10 mouse cellular contexts compared by ENCODE assay signal in genomic region chr5:150485198-150485597, GRCm38 (mm10). TPM values are rescaled to one million over a fixed set of nuclear protein-coding genes. Genes with fewer than 3 reads are reported as not detected.
DNase-seq lines count a peak whose midpoint lies in the region; ATAC-seq lines count a peak whose summit lies in the region.
"Had no signal": no experiment of that assay in that cellular context is flagged by ENCODE, and none has a peak within 500 bp of the region (broad histone marks: within the 10 kb centered on the region; RNA-seq: fewer than 3 reads in every experiment).

No protein-coding gene starts in this region.

- DNase-seq in adrenal gland, postnatal 14 days = peak; percentile 41
- no peak for DNase-seq in adrenal gland, postnatal 25 days
- peak; percentile 21 for DNase-seq in thymus, postnatal 0 days (ENCODE audit: low spot score)
- no peak for DNase-seq in thymus, postnatal 36 days
- DNase-seq in right cerebral cortex, postnatal 10 days (ENCODE audit: low spot score in 2 of 2) = no peak
- no peak for DNase-seq in ovary, postnatal 10 days (ENCODE audit: low spot score)

- ATAC-seq in hematopoietic stem cell, adult 5-6 weeks (replicated peaks in 1 of 2; ENCODE audit: insufficient read depth in 1 of 2, low FRiP score in 2 of 2, low TSS enrichment in 1 of 2, low read depth in 1 of 2, poor library complexity in 2 of 2, severe bottlenecking in 2 of 2) = peak; percentile 69 to 71; a peak in 2 of 4 replicates
- peak; percentile 93 for ATAC-seq in megakaryocyte-erythroid progenitor cell, adult 5-6 weeks (replicated peaks; ENCODE audit: low FRiP score, low TSS enrichment, poor library complexity, severe bottlenecking)

RNA-seq across cellular contexts. Expression of gene Zar1l, which starts 32.8 kb away (rescaled TPM):
- not detected in 2 replicates for total RNA-seq in adrenal gland, postnatal 14 days (2021)
- total RNA-seq in adrenal gland, postnatal 25 days (2021) = not detected in 2 replicates
- not detected in 2 replicates for polyA plus RNA-seq in thymus, postnatal 0 days (2015; fragmentation: Nextera tagmentation; extraction: Ambion mirVana)
- total RNA-seq in hematopoietic stem cell, adult 5-6 weeks (2017) = not detected in 2 replicates
- not detected in 2 replicates for total RNA-seq in megakaryocyte-erythroid progenitor cell, adult 5-6 weeks (2014; fragmentation: Nextera tagmentation)
- total RNA-seq in megakaryocyte-erythroid progenitor cell, adult 5-6 weeks (2017) = not detected in 2 replicates
- total RNA-seq: gastrocnemius, postnatal 4 days had no signal
- polyA plus RNA-seq: neural tube, embryonic 14.5 days had no signal

RNA-seq across cellular contexts. Expression of gene Brca2, which starts 37.2 kb away (rescaled TPM):
- 6.2 and 10.8 TPM in 2 replicates for total RNA-seq in adrenal gland, postnatal 14 days (2021)
- 9.5 and 14.4 TPM in 2 replicates for total RNA-seq in adrenal gland, postnatal 25 days (2021)
- 16.5 and 23.0 TPM in 2 replicates for polyA plus RNA-seq in thymus, postnatal 0 days (2015; fragmentation: Nextera tagmentation; extraction: Ambion mirVana)
- total RNA-seq in hematopoietic stem cell, adult 5-6 weeks (2017) = 52.8 and 67.3 TPM in 2 replicates
- 55.6 and 86.4 TPM in 2 replicates for total RNA-seq in megakaryocyte-erythroid progenitor cell, adult 5-6 weeks (2014; fragmentation: Nextera tagmentation)
- total RNA-seq in megakaryocyte-erythroid progenitor cell, adult 5-6 weeks (2017) = 28.6 and 62.9 TPM in 2 replicates

Comparison
In these comparisons a context has a peak if more than half of its experiments do, and no peak if none do; other contexts are left out.
1. DNase-seq: peak in adrenal gland, postnatal 14 days (single experiment) and thymus, postnatal 0 days (single experiment); none in adrenal gland, postnatal 25 days (single experiment), thymus, postnatal 36 days (0 of 2), right cerebral cortex, postnatal 10 days (0 of 2) and ovary, postnatal 10 days (single experiment).